Mouse (Mus musculus): Measurements from ENCODE around the gene Tmem164. TPM values are rescaled to one million over a fixed set of nuclear protein-coding genes. Genes with fewer than 3 reads are reported as not detected.

Gene Tmem164
- 36.3 TPM for polyA plus RNA-seq (2017; shearing (Covaris generic))

DNA sequence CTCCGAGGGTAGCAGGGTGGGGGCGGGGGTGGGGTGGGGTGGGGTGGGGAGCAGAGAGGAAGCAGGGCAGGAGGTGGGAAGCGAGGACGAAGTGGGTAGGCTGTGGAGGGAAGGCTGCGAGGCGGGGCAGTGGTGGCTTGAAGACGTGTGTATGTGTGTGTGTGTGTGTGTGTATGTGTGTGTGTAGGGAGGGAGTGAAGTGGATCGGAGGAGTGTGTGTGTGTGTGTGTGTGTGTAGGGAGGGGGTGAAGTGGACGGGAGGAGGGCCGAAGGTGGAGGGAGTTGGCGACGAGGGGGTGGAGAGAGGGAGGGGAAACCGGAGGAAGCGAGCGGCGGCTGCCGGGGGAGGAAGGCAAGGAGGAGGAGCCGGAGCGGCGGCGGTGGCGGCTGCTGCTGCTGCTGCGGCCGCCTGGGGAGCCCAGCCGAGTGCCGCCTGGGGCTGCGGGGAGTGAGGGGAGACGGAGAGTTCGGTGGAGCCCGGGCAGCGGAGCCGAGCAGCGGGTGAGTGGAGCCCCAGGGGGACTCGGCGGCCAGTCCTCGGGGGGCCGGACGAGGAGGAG, at the start of gene Tmem164:
TSS of gene Tmem164 (plus strand) at position 351 of the 560 bp plus-strand sequence.

